Mouse (Mus musculus): ENCODE measurements around the gene Adgra3. TPM values are rescaled to one million over a fixed set of nuclear protein-coding genes. Genes with fewer than 3 reads are reported as not detected.

The Adgra3 gene
- 69.7 and 73.5 TPM in 2 replicates for polyA plus RNA-seq (2016; fragmentation: Nextera tagmentation; extraction: Ambion mirVana)

DNA sequence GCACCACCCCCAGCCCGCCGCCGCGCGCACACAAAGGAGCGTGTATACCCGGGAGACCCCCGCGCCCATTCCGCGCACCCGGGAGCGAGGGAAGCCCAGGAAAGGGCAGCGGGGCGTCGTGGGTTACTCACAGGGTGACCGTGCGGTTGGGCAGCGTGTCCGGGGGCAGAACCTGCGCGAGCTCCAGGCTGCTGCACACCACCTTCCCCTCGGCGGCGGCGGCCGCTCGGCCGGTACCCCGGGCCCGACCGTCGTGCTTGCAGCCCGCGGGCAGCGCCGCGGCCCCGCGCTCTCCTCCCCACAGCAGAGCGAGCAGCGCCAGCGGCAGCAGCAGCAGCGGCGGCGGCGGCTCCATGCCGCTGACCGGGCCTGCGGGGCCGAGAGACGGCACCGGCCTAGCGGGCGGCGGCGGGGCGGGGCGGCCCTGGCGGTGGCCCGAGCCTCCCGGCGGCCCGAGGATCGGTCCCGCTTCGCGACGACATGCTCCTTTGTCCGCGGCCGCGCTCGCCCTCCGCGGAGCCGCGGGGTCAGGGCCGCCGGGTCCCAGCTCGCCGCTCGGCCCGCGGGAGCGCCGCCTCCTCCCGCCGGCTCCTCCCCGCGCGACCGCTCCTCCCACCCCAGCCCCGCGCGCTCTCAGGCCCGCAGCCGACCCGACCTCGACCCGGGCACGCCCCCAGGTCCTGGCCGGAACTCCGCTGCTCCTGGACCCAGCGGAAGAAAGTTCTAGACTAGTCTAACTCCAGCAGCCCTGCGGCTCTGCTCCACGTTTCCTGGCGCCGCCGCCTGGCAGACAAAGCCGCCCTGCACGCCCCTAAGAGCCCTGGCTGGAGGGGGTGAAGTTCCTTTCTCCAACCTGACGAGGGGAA lies at the start of gene Adgra3:
Adgra3 (minus strand) TSS at position 586 of the 866 bp plus-strand sequence.
- peak within 1 kb of the TSS; percentile 55 for H3K4me2 ChIP-seq
- no peaks in the 10 kb centered on the region for H3K9me3 ChIP-seq
- H3K27me3 ChIP-seq, result no peaks in the 10 kb centered on the region
- peak within 1 kb of the TSS; percentile 97 for H3K4me3 ChIP-seq (replicated peaks)
- ATAC-seq (ENCODE audit: insufficient number of reproducible peaks, insufficient read depth, low FRiP score, low TSS enrichment, low read depth), result peak; percentile 86
- under 1% methylated on average over 88 of the region's 113 CpGs for WGBS
- H3K9ac ChIP-seq (replicated peaks), result peak within 1 kb of the TSS; percentile 100
- no peaks in the 10 kb centered on the region for H3K36me3 ChIP-seq
- H3K4me1 ChIP-seq (replicated peaks), result peaks cover 31% of the 10 kb centered on the region
- H3K27ac ChIP-seq, result peak within 1 kb of the TSS; percentile 96

DNA sequence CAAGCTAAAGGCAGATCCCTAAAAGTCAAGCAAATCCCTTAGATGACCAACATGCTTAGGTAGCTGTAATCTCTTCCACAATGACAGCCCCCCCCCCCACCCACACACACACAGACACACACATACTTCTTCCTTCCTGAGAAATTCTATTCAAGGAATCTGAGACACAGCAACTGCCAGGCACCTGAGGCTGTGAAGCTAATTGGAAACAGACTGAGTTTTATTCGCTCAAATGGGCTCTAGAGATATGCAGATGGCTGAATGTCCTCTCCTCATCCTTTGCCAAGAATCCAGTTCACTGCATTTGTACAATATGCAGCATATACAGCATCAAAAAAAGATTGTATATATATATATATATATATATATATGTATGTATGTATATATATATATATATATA lies 24.6 kb upstream of the Adgra3 start:
- WGBS, result 15% methylated on average over 1 of the region's 1 CpGs
- Histone ChIP-seq H3K27ac (no peak overlapping the region), H3K4me1 (replicated peaks) (peaks cover 6% of the 10 kb centered on the region; the same call in 1 of the 2 replicates), H3K36me3 (no peaks in the 10 kb centered on the region), H3K9ac (replicated peaks) (no peak overlapping the region), H3K27me3 (no peaks in the 10 kb centered on the region), H3K9me3 (no peaks in the 10 kb centered on the region), H3K4me2 (no peak overlapping the region), H3K4me3 (replicated peaks) (no peak overlapping the region)
- no peak for ATAC-seq (ENCODE audit: insufficient number of reproducible peaks, insufficient read depth, low FRiP score, low TSS enrichment, low read depth)

DNA sequence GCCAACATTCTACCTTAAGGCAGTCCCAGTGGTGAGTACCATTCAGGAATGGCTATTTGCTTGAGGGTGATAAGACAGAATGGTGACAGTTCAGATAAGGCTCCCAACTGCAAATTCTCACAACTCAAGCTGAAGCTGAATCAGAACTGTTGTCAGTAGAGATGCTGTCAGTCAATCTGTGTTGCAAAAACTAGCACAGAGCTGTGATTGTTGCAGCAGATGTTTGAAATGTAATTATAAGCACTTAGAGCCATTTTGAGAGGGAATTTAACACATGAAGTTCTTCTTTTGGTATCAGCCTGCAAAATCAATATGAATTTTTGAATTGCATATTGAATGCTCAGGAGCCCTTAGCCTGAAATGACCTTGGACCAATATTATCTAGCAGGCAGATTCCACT lies 15.4 kb upstream of the Adgra3 start:
- H3K36me3 ChIP-seq, result no peaks in the 10 kb centered on the region

DNA sequence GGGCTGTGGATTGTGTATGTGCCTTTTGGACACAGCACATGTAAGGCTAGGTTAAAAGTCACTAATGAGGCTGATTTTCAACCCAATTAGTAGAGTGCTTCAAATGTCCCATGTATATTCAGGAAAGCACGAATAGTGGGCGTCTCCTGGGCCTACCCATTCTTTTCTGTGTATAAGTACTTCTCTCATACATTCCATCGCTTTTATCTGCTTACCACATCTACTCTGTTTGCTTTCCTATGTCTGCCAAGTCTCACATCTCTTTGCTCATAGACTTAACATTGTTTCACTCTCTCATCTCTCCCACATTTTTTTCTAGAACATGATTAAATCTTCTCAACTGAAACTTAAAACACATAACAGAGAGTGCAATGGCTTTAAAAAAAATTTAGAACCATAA lies 5.4 kb upstream of the Adgra3 start:
- WGBS, result 87% methylated on average over 3 of the region's 3 CpGs

More for the DNA sequence above, 15.4 kb upstream of the Adgra3 start:
- no peak overlapping the region for H3K27ac ChIP-seq
- H3K4me3 ChIP-seq (replicated peaks), result no peak overlapping the region
- no peaks in the 10 kb centered on the region for H3K9me3 ChIP-seq
- H3K27me3 ChIP-seq, result no peaks in the 10 kb centered on the region
- H3K9ac ChIP-seq (replicated peaks), result no peak overlapping the region
- no peak overlapping the region for H3K4me2 ChIP-seq
- no peak for ATAC-seq (ENCODE audit: insufficient number of reproducible peaks, insufficient read depth, low FRiP score, low TSS enrichment, low read depth)
- H3K4me1 ChIP-seq (replicated peaks), result no peaks in the 10 kb centered on the region

DNA sequence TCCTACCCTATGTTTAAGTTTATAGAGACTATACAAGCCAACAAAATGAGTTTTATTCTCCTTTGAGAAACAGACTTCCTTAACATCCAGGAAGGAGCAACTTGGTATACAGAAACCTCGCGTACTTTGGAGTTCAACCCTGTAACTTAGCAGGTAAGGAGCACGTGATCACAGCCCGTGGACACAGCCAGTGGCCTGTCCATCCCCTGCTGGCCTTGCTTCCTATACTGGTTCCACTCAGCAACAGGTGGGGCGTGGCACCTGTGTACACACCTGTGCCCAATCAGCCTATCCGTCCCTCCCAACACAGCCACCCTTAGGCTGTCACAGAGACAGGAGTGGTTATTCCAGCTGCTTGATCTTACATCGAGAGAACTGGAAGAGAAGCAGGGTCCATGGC lies 780 bp upstream of the Adgra3 start:
- ATAC-seq (ENCODE audit: insufficient number of reproducible peaks, insufficient read depth, low FRiP score, low TSS enrichment, low read depth), result no peak
- H3K27ac ChIP-seq, result peak overlapping the region; percentile 96
- 82% methylated on average over 7 of the region's 7 CpGs for WGBS

More for the DNA sequence above, 5.4 kb upstream of the Adgra3 start:
- no peaks in the 10 kb centered on the region for H3K27me3 ChIP-seq
- H3K4me3 ChIP-seq (replicated peaks), result no peak overlapping the region
- no peak overlapping the region for H3K9ac ChIP-seq (replicated peaks)
- H3K4me2 ChIP-seq, result no peak overlapping the region
- ATAC-seq (ENCODE audit: insufficient number of reproducible peaks, insufficient read depth, low FRiP score, low TSS enrichment, low read depth), result no peak
- no peak overlapping the region for H3K27ac ChIP-seq
- no peaks in the 10 kb centered on the region for H3K9me3 ChIP-seq
- H3K36me3 ChIP-seq, result no peaks in the 10 kb centered on the region
- H3K4me1 ChIP-seq (replicated peaks), result peaks cover 5% of the 10 kb centered on the region

DNA sequence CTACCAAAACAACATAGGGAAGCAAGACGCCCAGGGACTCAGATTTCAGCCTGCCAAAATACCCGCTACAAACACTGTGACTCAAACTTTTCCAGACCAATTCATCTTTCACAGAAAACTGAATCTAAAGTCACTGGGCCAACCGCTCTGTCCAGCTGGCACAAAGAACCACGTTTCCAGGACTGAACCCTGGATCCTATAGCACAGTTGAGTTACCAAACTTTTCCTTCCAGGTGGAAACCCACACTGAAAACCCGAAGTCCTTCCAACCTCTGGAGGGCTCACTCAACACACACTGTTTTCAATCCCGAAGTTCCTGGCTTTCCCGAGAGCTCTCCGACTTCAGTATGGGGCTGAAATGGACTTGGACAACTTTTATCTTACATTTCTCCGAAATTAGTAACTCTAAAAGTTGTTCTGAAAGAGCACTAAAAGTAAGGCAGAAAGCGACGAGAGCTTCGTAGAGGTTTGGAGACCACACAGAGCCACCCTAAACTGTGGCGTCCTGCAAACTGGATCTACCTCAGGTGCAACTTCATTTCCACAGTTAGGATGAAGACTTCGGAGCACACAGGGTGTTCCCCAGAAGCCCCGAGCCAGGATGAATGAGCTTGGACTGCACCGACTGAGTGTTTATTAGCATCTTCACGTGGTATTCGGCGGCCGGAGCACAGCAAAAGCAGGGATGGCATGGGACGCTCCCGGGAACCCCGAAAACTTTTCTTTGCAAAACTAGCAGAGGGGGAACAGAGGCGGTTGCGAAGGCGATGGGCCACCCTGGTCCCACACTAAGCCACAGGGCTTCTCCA lies 990 bp downstream of the Adgra3 start:
- 0 out of 2 replicates have a peak, but pooled peaks have one; percentile 4 for ATAC-seq (ENCODE audit: insufficient number of reproducible peaks, insufficient read depth, low FRiP score, low TSS enrichment, low read depth)
- peak overlapping the region; percentile 55 for H3K4me2 ChIP-seq

More for the DNA sequence above, 780 bp upstream of the Adgra3 start:
- H3K36me3 ChIP-seq, result no peaks in the 10 kb centered on the region
- no peaks in the 10 kb centered on the region for H3K27me3 ChIP-seq
- peak overlapping the region; percentile 97; the same call in 1 of the 2 replicates for H3K4me3 ChIP-seq (replicated peaks)
- H3K9ac ChIP-seq (replicated peaks), result no peak overlapping the region
- peak overlapping the region; percentile 55 for H3K4me2 ChIP-seq
- no peaks in the 10 kb centered on the region for H3K9me3 ChIP-seq
- H3K4me1 ChIP-seq (replicated peaks), result peaks cover 28% of the 10 kb centered on the region

DNA sequence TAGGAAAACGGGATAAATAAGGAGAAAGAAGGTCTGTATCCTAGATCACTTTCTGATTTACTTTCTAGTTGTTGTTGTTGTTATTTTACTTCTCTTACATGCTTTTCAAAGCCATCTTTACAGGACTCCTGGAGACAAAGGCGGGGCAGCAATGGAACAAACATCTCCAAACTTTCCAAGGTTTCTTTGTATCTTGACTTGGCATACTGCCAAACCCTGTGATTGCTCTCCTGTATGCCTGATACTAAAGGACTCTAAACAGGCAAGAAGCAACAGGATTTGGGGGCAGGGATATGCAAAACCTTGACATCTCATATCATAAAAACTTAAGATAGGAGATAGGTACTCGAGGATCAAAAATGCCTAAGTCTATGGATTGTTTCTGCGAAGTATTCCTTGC lies 6.3 kb downstream of the Adgra3 start:
- peaks cover 18% of the 10 kb centered on the region for H3K36me3 ChIP-seq
- H3K4me2 ChIP-seq, result no peak overlapping the region
- H3K4me1 ChIP-seq (replicated peaks), result peaks cover 62% of the 10 kb centered on the region
- H3K9ac ChIP-seq (replicated peaks), result no peak overlapping the region
- no peak for ATAC-seq (ENCODE audit: insufficient number of reproducible peaks, insufficient read depth, low FRiP score, low TSS enrichment, low read depth)
- H3K27ac ChIP-seq, result no peak overlapping the region
- no peak overlapping the region for H3K4me3 ChIP-seq (replicated peaks)
- WGBS, result 84% methylated on average over 4 of the region's 4 CpGs
- no peaks in the 10 kb centered on the region for H3K9me3 ChIP-seq
- no peaks in the 10 kb centered on the region for H3K27me3 ChIP-seq

More for the DNA sequence above, 990 bp downstream of the Adgra3 start:
- Histone ChIP-seq H3K4me3 (replicated peaks) (peak overlapping the region; percentile 97), H3K9ac (replicated peaks) (peak overlapping the region; percentile 100), H3K27me3 (no peaks in the 10 kb centered on the region), H3K9me3 (no peaks in the 10 kb centered on the region), H3K36me3 (no peaks in the 10 kb centered on the region), H3K4me1 (replicated peaks) (peaks cover 38% of the 10 kb centered on the region), H3K27ac (peak overlapping the region; percentile 96)
- WGBS, result 2% methylated on average over 26 of the region's 26 CpGs

DNA sequence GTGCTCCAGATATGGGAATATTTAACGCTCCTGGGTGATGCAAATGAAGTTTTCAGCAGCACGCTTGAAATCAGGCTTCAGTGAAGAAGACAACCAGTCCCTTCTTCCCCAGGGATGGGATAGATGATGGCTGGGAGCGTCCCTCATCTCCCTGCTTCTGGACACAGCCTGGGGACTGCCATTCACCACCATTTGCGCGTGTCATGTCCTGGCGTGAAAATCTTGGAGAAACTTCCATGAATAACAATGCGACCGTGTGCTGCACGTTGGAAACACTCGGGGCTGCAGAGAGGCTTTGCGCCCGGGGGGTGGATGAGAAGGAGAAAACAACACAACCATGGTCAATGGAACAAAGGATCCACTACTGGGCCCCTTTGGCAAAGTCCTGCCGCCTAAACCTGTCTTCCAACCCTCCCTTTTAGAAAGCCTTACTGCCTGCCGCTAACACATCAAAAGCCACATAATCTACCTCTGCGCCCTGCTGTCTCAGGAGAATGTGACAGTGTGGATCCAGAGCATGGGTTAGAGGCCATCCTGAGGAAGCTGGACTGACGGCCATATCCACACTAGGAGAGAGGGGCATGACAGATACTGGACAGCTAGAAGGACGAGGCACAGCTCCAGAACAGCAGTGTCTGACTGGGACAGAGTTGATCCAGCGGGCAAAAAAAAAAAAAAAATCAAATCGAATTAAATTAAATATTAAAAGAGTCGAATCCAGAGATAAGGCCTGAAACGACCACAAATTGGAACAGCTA lies 8.0 kb downstream of the Adgra3 start:
- Histone ChIP-seq H3K9ac (replicated peaks) (no peak overlapping the region), H3K27ac (no peak overlapping the region), H3K4me3 (replicated peaks) (no peak overlapping the region), H3K9me3 (no peaks in the 10 kb centered on the region), H3K4me2 (no peak overlapping the region), H3K36me3 (peaks cover 18% of the 10 kb centered on the region), H3K4me1 (replicated peaks) (peaks cover 49% of the 10 kb centered on the region), H3K27me3 (no peaks in the 10 kb centered on the region)
- WGBS, result 81% methylated on average over 21 of the region's 21 CpGs
- no peak for ATAC-seq (ENCODE audit: insufficient number of reproducible peaks, insufficient read depth, low FRiP score, low TSS enrichment, low read depth)

DNA sequence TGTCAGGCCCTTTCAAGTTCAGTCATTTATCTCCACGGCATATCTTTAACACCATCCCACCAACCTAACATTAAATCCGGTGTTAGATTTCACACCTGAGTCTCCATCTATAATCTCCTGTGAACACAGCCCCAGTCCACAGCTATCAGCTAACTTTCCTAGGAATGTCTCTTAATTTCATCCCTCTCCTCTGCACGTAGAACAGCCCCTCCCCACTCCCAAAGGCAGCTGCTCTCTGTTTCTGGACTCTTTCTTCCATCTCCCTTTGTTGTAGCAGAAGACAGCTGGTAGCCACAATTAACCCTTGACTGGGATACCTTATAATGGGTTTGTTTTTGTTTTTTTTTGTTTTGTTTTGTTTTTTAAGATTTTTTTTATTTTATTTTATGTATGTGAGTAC lies 8.8 kb downstream of the Adgra3 start:
- Histone ChIP-seq H3K27ac (no peak overlapping the region), H3K9me3 (no peaks in the 10 kb centered on the region), H3K4me1 (replicated peaks) (peaks cover 46% of the 10 kb centered on the region), H3K36me3 (peaks cover 18% of the 10 kb centered on the region), H3K4me2 (no peak overlapping the region), H3K27me3 (no peaks in the 10 kb centered on the region), H3K9ac (replicated peaks) (no peak overlapping the region), H3K4me3 (replicated peaks) (no peak overlapping the region)
- WGBS, result 26% methylated on average over 3 of the region's 3 CpGs
- ATAC-seq (ENCODE audit: insufficient number of reproducible peaks, insufficient read depth, low FRiP score, low TSS enrichment, low read depth), result no peak

DNA sequence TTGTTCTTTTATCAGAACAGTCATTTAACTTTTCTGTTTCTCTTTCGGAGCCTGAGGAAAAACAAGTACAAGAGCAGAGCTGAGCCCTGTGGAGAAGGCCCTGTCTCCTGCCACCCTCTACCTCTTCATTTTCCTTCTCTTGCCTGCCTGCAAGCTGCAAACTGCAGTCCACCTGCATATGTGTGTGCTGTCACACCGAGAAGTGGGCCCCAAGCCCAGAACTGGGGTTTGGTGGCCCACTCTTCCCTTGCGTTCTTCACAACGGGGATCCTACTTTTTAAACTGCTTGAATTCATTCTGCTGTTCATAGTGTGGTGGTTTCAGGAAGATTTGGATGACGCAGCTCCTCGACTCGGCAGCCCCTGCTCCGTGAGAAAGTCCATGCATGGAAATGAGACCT lies 9.3 kb downstream of the Adgra3 start:
- peak overlapping the region; percentile 64 for H3K27ac ChIP-seq
- WGBS, result 58% methylated on average over 8 of the region's 8 CpGs
- H3K4me1 ChIP-seq (replicated peaks), result peaks cover 46% of the 10 kb centered on the region

More for the DNA sequence above, 9.3 kb downstream of the Adgra3 start:
- Histone ChIP-seq H3K4me2 (no peak overlapping the region), H3K36me3 (peaks cover 18% of the 10 kb centered on the region), H3K9ac (replicated peaks) (no peak overlapping the region), H3K27me3 (no peaks in the 10 kb centered on the region), H3K9me3 (no peaks in the 10 kb centered on the region), H3K4me3 (replicated peaks) (no peak overlapping the region)
- ATAC-seq (ENCODE audit: insufficient number of reproducible peaks, insufficient read depth, low FRiP score, low TSS enrichment, low read depth), result no peak
